Mouse (Mus musculus) liver, adult (tissue): Measurements from ENCODE around the gene Hoxb3.

Experiments used
- GATA4 ChIP-seq: IDR thresholded peaks from 2 replicates; pipeline ENCODE4 v1.6.1; 2014; ENCODE audit warnings: mild to moderate bottlenecking, low read length; ENCODE audit not compliant: insufficient replicate concordance

The Hoxb3 gene

DNA sequence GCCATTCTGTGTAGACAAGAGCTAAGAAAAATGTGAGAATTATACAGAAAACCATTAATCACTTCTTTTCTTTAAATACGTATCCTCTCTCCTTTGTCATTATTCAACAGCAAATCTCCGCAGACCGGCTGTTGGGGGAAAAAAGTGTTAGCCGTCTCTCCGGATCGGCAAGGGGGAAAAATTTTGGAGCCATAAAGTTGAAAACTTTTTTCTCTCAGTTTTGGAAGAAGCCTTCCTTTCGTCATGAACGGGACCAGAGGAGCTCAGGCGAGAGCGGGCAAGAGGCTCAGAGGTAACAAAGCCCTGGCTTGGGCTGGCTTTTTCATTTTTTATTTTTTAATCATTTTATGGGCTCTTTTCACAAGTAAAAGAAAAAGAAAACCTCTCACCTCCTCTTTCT lies at the start of gene Hoxb3:
TSS of gene Hoxb3 (plus strand) at position 173 of the 400 bp plus-strand sequence.
- no peak for TF ChIP-seq GATA4

DNA sequence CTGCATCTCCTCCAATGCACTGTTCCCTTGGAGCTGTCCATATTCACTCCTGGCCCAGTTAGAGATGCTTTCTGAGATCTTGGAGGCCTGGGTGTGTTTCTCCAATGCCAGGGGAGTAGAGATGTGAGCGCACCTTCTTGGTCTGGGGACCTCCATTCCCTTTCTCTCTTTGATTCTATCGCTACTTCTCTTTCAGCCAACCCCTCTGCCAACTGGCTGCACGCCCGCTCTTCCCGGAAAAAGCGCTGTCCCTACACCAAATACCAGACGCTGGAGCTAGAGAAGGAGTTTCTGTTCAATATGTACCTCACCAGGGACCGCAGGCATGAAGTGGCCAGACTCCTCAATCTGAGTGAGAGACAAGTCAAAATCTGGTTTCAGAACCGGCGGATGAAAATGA lies 48.7 kb upstream of the Hoxb3 start:
- TF ChIP-seq GATA4: no peak

DNA sequence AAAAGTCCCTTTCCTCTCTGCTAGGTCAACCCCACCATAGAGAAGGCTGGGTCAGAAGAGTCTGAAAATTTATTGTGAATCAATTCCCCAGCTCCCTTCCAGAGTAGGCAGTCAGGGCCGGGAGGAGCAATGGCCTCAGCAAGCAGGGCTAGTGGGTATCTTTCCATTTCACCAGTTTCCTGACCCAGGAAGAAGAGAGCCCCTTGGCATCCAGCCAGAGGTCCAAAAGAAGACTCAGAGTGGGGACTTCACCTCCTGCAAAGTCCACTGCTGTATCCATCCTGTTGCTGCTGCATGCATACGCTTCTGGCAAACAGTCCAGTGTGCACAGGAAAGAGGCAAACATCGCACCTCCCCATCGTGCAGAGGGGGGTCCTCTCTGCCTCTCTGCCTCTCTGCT lies 47.2 kb upstream of the Hoxb3 start:
- no peak for TF ChIP-seq GATA4

DNA sequence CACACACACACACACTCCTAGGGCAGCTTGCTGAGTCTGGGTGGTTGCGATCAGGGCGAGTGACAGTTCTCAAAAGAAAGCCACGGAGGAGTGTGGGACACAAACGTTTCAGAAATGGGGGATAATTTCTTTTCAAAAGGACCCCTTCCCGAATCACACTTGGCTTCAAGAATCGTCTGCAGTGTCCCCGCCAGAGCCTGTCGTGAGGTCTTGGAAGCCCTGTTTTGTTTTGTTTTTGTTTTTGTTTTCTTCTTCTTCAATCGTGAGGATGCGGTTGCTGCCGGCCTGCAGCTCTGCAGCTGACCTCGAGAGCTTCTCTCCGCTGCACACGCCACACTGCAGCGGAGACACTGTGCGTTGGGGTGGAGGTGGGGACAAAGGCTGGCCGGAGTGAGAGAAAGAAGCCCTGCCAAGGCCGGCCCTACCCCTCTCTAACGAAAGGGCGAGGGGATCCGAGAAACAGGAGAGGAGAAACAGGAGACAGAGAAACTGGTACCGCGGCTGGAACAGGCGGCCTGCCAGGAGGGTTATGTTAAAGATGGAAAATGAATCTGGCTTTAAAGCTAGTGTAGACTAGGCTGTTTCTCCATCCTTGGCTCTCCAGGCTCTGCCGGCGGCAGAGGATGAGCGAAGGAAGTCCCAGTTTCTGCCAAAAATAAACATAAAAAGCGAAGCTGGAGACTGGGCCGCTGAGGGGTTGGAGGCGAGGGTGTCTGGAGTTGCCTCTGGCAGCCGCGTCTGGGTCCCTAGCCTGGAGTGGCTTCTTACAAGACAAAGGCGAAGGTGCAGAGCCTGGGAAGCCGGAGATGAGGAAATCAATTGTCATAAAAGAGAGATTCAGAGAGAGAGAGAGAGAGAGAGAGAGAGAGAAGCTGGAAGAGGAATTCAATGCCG lies 45.7 kb upstream of the Hoxb3 start:
- TF ChIP-seq GATA4: no peak

DNA sequence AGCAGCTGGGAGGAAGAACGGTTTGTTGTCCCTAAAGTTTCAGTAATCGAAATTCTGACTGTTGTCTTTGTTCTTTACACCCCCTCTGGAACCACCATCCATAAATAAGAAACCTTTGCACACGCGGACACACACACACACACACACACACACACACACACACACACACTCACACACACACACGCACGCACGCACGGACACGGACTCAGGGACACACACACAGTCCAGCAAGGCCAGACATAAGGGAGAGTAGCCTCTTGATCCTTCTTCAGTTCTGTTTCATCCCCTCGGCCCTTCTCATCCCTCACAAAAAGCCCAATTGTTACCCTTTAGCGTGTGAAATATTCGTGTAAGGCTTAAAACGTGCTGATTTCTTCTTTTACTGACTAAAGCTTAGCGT lies 44.8 kb upstream of the Hoxb3 start:
- TF ChIP-seq GATA4: no peak

DNA sequence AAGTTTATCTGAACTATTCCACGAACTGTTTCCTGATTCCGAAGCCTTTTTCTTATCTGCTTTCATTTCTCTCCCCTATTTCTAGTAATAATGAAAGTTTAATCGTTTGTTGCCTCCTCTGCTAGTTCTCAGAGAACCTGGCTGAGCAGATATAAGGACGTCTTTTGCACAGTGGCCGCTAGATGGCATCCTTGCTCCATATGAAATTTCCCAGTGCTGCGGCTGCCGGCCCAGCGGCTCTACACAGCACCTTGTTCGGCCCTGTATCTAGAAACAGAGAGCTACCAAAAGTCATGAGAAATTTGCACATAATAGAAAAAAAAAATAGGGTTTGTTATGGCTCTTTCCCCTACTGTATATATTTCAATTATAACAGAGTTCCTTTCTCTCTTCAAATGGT lies 44.4 kb upstream of the Hoxb3 start:
- TF ChIP-seq GATA4: no peak

DNA sequence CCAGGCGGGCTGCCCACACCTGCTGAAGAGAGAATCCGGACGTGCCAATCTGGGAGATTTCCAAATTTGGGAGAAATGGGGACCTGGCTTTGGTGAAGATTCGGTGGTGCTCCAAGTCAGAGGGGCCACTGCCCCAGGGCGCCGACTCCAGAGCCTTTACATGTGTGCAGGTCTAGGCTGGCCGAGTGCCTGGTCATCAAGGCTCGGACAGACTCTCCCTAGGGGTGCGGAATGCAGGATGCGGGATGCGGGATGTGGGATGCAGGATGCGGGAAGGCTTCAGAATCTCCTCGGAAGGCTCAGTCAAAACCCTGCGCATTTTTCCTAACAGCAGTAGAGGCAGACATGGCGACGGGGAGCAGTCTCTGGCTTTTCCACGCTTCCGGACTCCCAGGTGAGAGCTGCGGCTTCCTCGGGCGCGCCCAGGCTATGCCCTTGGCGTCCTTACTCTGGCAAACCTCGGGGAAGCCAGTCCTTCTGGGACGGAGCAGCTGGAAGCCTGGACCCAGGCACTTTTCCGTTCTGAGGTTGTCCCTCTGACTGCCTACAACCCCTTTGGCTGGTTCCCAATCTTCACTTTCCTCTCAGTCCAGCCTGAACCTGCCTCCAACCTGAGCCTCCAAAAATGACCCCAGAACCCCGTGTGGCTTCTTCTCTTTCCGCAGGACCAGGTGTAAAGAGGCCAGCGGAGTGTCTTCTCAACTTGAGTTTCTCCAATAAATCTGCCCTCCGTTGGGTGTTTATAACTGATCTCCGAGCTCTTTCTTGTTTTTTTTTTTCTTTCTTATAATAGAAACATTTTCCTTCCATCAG lies 43.5 kb upstream of the Hoxb3 start:
- TF ChIP-seq GATA4: no peak

DNA sequence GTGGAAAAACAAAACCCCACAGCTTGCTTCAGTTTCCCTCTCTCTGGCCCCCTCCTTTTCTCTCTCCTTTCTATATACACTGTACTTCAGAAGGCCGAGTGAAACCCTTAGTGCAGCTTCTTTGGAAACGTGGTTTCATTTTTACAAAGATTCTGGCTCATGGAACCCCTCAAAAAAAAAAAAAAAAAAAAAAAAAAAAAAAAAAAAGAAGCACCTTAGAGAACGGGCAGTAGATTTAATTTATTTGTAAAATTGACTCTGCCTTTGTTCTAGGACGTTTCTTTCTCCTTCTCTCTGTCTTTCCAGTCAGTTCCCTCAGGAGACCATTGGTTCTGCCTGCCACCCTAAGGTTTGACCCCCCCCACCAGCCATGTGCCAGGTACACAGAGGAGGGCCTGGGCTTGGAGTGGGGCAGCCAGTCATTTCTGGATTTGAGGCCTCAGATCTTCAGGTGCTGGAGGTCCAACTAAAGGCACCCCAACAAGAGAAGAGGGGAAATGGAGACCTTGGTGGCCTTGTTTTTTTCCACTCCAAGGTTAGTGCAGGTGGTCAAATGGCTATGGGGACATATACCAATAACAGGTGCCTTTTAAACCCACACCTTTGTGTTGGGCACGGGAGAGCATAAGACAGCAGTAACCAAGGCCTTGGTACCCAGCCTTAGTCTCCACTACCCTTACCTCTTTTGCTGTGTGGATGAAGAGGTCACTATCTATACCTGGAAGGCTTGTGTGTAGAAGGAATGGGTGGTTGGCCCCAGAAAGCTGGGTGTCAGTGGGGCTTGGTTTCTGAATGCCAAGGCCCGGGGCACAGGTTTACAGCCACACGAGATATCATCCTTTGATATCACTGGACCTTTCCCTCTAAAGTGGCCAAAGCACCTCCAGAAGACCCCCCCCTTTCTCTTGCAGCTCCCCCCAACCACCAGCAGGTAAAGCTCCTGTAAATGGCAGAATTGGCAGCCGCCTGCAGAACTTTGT lies 42.4 kb upstream of the Hoxb3 start:
- no peak for TF ChIP-seq GATA4

DNA sequence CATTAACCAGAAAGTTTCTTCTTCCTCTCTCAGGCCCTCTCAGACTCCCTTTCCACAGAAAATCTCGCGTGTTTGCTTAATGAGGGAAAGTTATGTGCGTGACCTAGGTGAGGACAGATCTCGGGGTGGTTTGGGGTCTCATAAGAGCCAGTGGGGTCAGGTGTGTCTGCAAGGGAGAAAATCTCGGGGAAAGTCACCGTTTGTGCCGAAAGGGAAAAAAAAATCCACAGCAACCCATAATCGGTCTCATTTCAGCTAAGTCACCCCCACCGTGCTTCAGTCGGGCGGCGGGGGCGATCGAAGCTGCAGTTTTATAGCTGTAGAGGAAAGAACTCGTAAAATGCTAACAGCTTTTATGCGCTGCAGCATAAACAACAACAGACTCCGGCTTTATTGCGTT lies 41.7 kb upstream of the Hoxb3 start:
- TF ChIP-seq GATA4: no peak

DNA sequence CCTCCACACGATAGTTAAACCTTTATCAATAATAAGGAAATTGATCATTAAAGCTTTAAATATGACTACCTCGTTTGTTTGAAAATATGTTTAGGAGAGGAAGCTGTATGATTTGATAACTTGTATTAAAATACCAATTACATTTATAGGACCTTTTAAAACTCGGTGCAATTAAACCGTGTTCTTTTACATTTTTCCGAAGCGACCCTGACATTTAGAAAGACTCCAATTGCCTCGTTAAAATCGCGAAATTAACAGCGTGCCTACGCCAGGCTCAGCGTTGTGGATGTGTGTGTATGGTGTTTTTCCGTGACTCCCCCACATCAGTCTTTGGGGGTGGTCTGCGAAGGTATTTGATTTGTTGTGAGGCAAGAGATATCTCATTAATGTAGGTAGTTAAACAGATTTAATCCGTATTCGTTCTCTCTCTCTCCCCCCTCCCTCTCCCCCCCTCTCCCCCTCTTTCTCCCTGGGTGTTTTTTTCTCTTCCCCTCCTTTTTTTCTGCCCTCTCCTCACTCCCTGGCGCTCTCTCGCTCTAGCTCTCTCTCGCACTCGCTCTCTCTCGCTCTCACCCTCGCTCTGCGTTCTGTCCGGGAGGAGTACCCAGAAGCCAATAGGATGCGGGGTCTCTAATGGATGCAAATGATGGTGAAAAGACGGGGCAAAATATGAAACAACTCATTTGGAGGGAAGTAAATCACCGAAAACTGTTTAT lies 41.1 kb upstream of the Hoxb3 start, which contains the start of gene Hoxb8:
TSS of gene Hoxb8 (plus strand) at position 51 of the 716 bp plus-strand sequence.
- TF ChIP-seq GATA4: no peak

DNA sequence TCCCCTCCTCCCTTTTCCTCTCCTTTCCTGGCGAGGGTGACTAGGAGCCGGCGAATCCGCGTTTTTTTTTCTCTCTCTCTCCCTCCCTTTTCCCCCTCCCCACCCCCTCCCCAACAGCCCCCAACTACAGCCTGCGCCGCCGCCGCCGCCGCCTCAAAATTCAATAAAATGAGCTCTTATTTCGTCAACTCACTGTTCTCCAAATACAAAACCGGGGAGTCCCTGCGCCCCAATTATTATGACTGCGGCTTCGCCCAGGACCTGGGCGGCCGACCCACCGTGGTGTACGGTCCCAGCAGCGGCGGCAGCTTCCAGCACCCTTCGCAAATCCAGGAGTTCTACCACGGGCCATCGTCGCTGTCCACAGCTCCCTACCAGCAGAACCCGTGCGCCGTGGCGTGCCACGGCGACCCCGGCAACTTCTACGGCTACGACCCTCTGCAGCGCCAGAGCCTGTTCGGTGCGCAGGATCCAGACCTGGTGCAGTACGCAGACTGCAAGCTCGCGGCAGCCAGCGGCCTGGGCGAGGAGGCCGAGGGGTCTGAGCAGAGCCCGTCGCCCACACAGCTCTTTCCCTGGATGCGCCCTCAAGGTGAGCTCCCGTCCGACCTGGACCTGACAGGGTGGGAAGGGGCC lies 40.2 kb upstream of the Hoxb3 start:
- no peak for TF ChIP-seq GATA4

DNA sequence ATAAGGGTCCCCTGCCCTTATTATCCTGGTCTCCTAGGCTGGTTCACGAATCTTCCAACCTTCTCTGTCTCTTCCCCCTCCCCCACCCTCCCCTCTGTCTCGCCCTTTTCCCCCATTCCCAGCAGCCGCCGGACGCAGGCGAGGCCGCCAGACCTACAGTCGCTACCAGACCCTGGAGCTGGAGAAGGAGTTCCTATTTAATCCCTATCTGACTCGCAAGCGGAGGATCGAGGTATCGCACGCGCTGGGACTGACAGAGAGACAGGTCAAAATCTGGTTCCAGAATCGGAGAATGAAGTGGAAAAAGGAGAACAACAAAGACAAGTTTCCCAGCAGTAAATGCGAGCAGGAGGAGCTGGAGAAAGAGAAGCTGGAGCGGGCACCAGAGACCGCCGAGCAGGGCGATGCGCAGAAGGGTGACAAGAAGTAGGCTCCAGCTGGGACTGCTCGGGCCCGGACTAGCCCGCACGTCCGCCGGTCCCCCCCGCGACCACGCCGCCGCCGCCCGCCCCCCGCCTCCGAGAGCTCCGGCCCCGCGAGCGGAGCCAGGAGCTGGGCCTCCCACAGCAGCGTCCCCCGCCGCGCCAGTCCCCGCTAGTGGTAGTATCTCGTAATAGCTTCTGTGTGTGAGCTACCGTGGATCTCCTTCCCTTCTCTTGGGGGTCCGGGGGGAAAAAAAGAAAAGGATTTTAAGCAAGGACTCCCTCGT lies 38.9 kb upstream of the Hoxb3 start:
- TF ChIP-seq GATA4: no peak
